In genomic region chr12:78332107-78332506, GRCm38 (mm10) we compare ENCODE assay signal across 9 mouse cellular contexts.
DNase-seq lines count a peak whose midpoint lies in the region; ATAC-seq and TF ChIP-seq lines count a peak whose summit lies in the region.
"Had no signal": no experiment of that assay in that cellular context is flagged by ENCODE, and none has a peak within 500 bp of the region (broad histone marks: within the 10 kb centered on the region; RNA-seq: fewer than 3 reads in every experiment).

No protein-coding gene starts in this region.

- no peak for TF ChIP-seq CTCF in lung, adult 2 months (IDR thresholded peaks at IDR 0.05; ENCODE audit: insufficient read depth, low read length)

- H3K27me3 ChIP-seq in kidney, embryonic 16.5 days (ENCODE audit: insufficient read depth, low read length) = no peaks in the 10 kb centered on the region

- peak; percentile 52 for DNase-seq in kidney, adult 11 months
- DNase-seq in ZHBTc4 (ENCODE audit: low read depth, low spot score) = peak; percentile 60
- DNase-seq in cerebellum, postnatal 4 days (ENCODE audit: low spot score in 2 of 2) = peak; percentile 36 to 50
- DNase-seq in frontal cortex, postnatal 36 days (ENCODE audit: low spot score in 2 of 2) = peak; percentile 51 to 86
- DNase-seq in kidney, postnatal 4 days = peak; percentile 76 to 82
- peak; percentile 32 for DNase-seq in lung, adult 2 months
- DNase-seq in right cerebral cortex, postnatal 25 days = peak; percentile 59

- H3K36me3 ChIP-seq in kidney, embryonic 16.5 days (ENCODE audit: insufficient read depth, low read length) = no peaks in the 10 kb centered on the region

- no peak overlapping the region for H3K27ac ChIP-seq in kidney, embryonic 16.5 days (ENCODE audit: low read length)
- H3K27ac ChIP-seq: macrophage had no signal

- no peak for ATAC-seq in kidney, embryonic 16.5 days (ENCODE audit: low FRiP score, low TSS enrichment)

- no peaks in the 10 kb centered on the region for H3K9me3 ChIP-seq in kidney, embryonic 16.5 days (ENCODE audit: low read length)

- no peak overlapping the region for H3K4me2 ChIP-seq in kidney, embryonic 16.5 days (replicated peaks; ENCODE audit: low read depth, low read length)

- 51% methylated on average over 3 of the region's 3 CpGs for WGBS in kidney, embryonic 16.5 days
- 41% methylated on average over 3 of the region's 3 CpGs for WGBS in lung, adult 2 months

- TF ChIP-seq POLR2A in lung, adult 2 months (IDR thresholded peaks at IDR 0.05; ENCODE audit: borderline replicate concordance, extremely low read depth, low read depth, low read length) = no peak

- H3K4me3 ChIP-seq in kidney, embryonic 16.5 days (ENCODE audit: low read length) = no peak overlapping the region
- no peak overlapping the region for H3K4me3 ChIP-seq in lung, adult 2 months (replicated peaks; ENCODE audit: extremely low read depth, low read depth, low read length)

- no peaks in the 10 kb centered on the region for H3K4me1 ChIP-seq in kidney, embryonic 16.5 days (ENCODE audit: insufficient read depth, low read length)
- no peaks in the 10 kb centered on the region for H3K4me1 ChIP-seq in lung, adult 2 months (ENCODE audit: control insufficient read depth, insufficient read depth, low read length)

- no peak overlapping the region for H3K9ac ChIP-seq in kidney, embryonic 16.5 days (replicated peaks; ENCODE audit: low read length)
